Mouse (Mus musculus): Measurements from ENCODE around the gene Rrp7a. TPM values are rescaled to one million over a fixed set of nuclear protein-coding genes. Genes with fewer than 3 reads are reported as not detected.

The Rrp7a gene
- total RNA-seq, 4 experiments from 2014 or later = 128 to 155 (median 146) TPM

GRCm38 (mm10) chr15:83065543-83065942 lies 57.1 kb downstream of the Rrp7a start:
- no peak for DNase-seq (ENCODE audit: low spot score in 2 of 2)

Other genes with a start within 250 kb of the Rrp7a start
- gene Tcf20, start 134.9 kb downstream of the Rrp7a start, total RNA-seq (2022) = 100 to 1,000 TPM; 229 to 258 (median 236) TPM
- 1 to 10 TPM; 2.3 to 4.1 (median 3.6) TPM for gene Nfam1, start 89.5 kb downstream of the Rrp7a start, total RNA-seq (2022)
- 10 to 100 TPM in 2 of 4 experiments, 1 to 10 TPM in 2; 8.6 to 12.4 (median 10.0) TPM for gene Serhl, start 33.3 kb downstream of the Rrp7a start, total RNA-seq (2022)
- gene Poldip3, start 26.6 kb upstream of the Rrp7a start, total RNA-seq (2022) = 10 to 100 TPM; 93.8 to 98.2 (median 96.0) TPM
- 10 to 100 TPM; 74.6 to 85.7 (median 80.2) TPM for gene Cyb5r3, start 49.8 kb upstream of the Rrp7a start, total RNA-seq (2022)
- 1 to 10 TPM; 3.2 to 5.9 (median 5.4) TPM for gene A4galt, start 129.0 kb upstream of the Rrp7a start, total RNA-seq (2022)
- 10 to 100 TPM; 21.8 to 28.5 (median 23.8) TPM for gene Arfgap3, start 227.4 kb upstream of the Rrp7a start, total RNA-seq (2022)

Measured in left cerebral cortex, adult 8-10 months (tissue).